Mouse (Mus musculus): ENCODE measurements around the gene Vamp2. TPM values are rescaled to one million over a fixed set of nuclear protein-coding genes. Genes with fewer than 3 reads are reported as not detected.

Vamp2 gene
- polyA plus RNA-seq, 1 experiment from 2014 or later = 94.7 TPM

DNA sequence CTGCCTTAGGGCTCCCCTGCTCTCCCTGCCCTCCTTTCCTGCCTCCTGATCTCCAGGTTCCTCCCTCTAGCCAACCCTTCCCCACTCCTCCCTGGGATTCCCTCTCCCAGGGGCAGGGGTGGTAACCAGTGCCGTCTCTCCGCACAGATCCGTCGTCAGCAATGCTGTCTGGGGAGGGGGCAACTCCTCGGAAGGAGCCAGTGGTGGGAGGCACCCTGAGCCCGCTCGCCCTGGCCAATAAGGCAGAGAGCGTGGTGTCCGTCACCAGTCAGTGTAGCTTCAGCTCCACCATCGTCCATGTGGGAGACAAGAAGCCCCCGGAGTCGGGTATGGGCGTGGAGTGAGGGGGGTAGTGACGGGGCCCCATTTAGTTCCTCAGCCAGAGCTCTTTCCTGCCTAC lies 16.2 kb downstream of the Vamp2 start:
- no peak overlapping the region for H3K4me3 ChIP-seq (ENCODE audit: low read depth, low read length)
- no peaks in the 10 kb centered on the region for H3K27me3 ChIP-seq (ENCODE audit: control insufficient read depth, insufficient read depth, low read length)
- ATAC-seq (replicated peaks; ENCODE audit: insufficient number of reproducible peaks, low FRiP score, low TSS enrichment) = no peak
- WGBS (ENCODE audit: insufficient replicate concordance) = 83% methylated on average over 14 of the region's 14 CpGs
- no peak overlapping the region for H3K9ac ChIP-seq (ENCODE audit: low read depth, low read length)
- peaks cover 14% of the 10 kb centered on the region for H3K4me1 ChIP-seq (ENCODE audit: control insufficient read depth, insufficient read depth, low read length)
- no peak overlapping the region for H3K27ac ChIP-seq (ENCODE audit: low read depth, low read length)
- H3K36me3 ChIP-seq (ENCODE audit: control insufficient read depth, insufficient read depth, low read length) = peaks cover 43% of the 10 kb centered on the region
- H3K4me2 ChIP-seq = no peak overlapping the region
- H3K9me3 ChIP-seq (replicated peaks; ENCODE audit: control insufficient read depth, low read length) = no peaks in the 10 kb centered on the region

DNA sequence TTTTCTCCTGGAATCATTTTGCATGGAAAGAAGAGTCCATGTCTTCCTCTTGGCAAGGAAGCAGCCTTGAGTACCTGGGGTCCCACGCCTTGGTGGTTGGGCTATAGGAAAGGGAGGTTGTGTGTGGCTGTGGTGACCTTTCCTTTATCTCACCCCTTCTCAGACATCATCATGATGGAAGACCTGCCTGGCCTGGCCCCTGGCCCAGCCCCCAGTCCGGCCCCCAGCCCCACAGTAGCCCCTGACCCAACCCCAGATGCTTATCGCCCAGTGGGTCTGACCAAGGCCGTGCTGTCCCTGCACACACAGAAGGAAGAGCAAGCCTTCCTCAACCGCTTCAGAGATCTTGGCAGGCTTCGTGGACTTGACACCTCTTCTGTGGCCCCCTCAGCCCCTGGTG lies 16.9 kb downstream of the Vamp2 start:
- no peak overlapping the region for H3K27ac ChIP-seq (ENCODE audit: low read depth, low read length)
- ATAC-seq (replicated peaks; ENCODE audit: insufficient number of reproducible peaks, low FRiP score, low TSS enrichment) = no peak
- peaks cover 9% of the 10 kb centered on the region for H3K4me1 ChIP-seq (ENCODE audit: control insufficient read depth, insufficient read depth, low read length)
- no peaks in the 10 kb centered on the region for H3K27me3 ChIP-seq (ENCODE audit: control insufficient read depth, insufficient read depth, low read length)
- 87% methylated on average over 6 of the region's 6 CpGs for WGBS (ENCODE audit: insufficient replicate concordance)
- no peak overlapping the region for H3K4me3 ChIP-seq (ENCODE audit: low read depth, low read length)
- H3K36me3 ChIP-seq (ENCODE audit: control insufficient read depth, insufficient read depth, low read length) = peaks cover 43% of the 10 kb centered on the region
- no peaks in the 10 kb centered on the region for H3K9me3 ChIP-seq (replicated peaks; ENCODE audit: control insufficient read depth, low read length)
- H3K4me2 ChIP-seq = no peak overlapping the region
- H3K9ac ChIP-seq (ENCODE audit: low read depth, low read length) = no peak overlapping the region

GRCm38 (mm10) chr11:69105796-69106195 lies 17.5 kb downstream of the Vamp2 start:
- Histone ChIP-seq H3K27ac (ENCODE audit: low read depth, low read length) (no peak overlapping the region), H3K27me3 (ENCODE audit: control insufficient read depth, insufficient read depth, low read length) (no peaks in the 10 kb centered on the region), H3K4me3 (ENCODE audit: low read depth, low read length) (no peak overlapping the region), H3K4me2 (no peak overlapping the region), H3K9me3 (replicated peaks; ENCODE audit: control insufficient read depth, low read length) (no peaks in the 10 kb centered on the region), H3K36me3 (ENCODE audit: control insufficient read depth, insufficient read depth, low read length) (peaks cover 43% of the 10 kb centered on the region), H3K4me1 (ENCODE audit: control insufficient read depth, insufficient read depth, low read length) (peaks cover 3% of the 10 kb centered on the region), H3K9ac (ENCODE audit: low read depth, low read length) (no peak overlapping the region)
- 75% methylated on average over 2 of the region's 2 CpGs for WGBS (ENCODE audit: insufficient replicate concordance)
- no peak for ATAC-seq (replicated peaks; ENCODE audit: insufficient number of reproducible peaks, low FRiP score, low TSS enrichment)

DNA sequence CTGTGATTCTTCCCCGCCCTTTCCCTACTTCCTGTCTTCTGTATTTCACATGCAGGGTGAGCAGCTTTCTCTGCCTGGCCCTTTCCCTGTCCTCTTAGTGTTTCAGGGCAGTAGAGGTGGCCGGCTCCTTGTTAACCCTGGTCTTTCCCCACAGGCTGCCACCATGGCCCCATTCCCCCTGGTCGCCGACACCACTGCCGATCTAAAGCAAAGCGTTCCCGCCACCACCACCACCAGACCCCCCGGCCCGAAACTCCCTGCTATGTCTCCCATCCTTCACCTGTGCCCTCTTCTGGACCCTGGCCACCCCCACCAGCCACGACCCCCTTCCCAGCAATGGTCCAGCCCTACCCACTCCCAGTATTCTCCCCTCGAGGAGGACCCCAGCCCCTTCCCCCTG lies 18.0 kb downstream of the Vamp2 start:
- Histone ChIP-seq H3K4me3 (ENCODE audit: low read depth, low read length) (no peak overlapping the region), H3K27me3 (ENCODE audit: control insufficient read depth, insufficient read depth, low read length) (no peaks in the 10 kb centered on the region), H3K9ac (ENCODE audit: low read depth, low read length) (no peak overlapping the region), H3K4me1 (ENCODE audit: control insufficient read depth, insufficient read depth, low read length) (0 out of 2 replicates have a peak, but pooled peaks cover under 1% of the 10 kb centered on the region), H3K9me3 (replicated peaks; ENCODE audit: control insufficient read depth, low read length) (no peaks in the 10 kb centered on the region), H3K27ac (ENCODE audit: low read depth, low read length) (no peak overlapping the region), H3K36me3 (ENCODE audit: control insufficient read depth, insufficient read depth, low read length) (peaks cover 42% of the 10 kb centered on the region), H3K4me2 (no peak overlapping the region)
- no peak for ATAC-seq (replicated peaks; ENCODE audit: insufficient number of reproducible peaks, low FRiP score, low TSS enrichment)
- WGBS (ENCODE audit: insufficient replicate concordance) = 87% methylated on average over 11 of the region's 11 CpGs

DNA sequence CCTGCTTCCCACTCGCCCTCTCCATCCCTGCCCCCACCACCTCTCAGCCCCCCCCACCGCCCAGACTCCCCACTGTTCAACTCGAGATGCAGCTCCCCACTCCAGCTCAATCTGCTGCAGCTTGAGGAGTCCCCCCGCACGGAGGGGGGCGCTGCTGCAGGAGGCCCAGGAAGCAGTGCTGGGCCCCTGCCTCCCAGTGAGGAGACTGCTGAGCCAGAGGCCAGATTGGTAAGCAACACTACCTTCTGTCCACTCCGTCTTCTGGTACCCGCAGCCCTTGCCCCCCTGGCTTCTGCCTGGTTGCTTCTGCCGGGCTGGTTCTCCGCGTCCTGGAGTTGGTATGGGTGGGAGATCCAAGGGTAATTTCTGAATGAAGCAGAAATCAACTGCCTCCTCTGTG lies 18.6 kb downstream of the Vamp2 start:
- Histone ChIP-seq H3K9ac (ENCODE audit: low read depth, low read length) (no peak overlapping the region), H3K27ac (ENCODE audit: low read depth, low read length) (no peak overlapping the region), H3K27me3 (ENCODE audit: control insufficient read depth, insufficient read depth, low read length) (no peaks in the 10 kb centered on the region), H3K4me3 (ENCODE audit: low read depth, low read length) (no peak overlapping the region), H3K9me3 (replicated peaks; ENCODE audit: control insufficient read depth, low read length) (no peaks in the 10 kb centered on the region), H3K36me3 (ENCODE audit: control insufficient read depth, insufficient read depth, low read length) (peaks cover 37% of the 10 kb centered on the region), H3K4me2 (no peak overlapping the region), H3K4me1 (ENCODE audit: control insufficient read depth, insufficient read depth, low read length) (peaks cover 5% of the 10 kb centered on the region; the same call in 1 of the 2 replicates)
- no peak for ATAC-seq (replicated peaks; ENCODE audit: insufficient number of reproducible peaks, low FRiP score, low TSS enrichment)
- 89% methylated on average over 11 of the region's 11 CpGs for WGBS (ENCODE audit: insufficient replicate concordance)

DNA sequence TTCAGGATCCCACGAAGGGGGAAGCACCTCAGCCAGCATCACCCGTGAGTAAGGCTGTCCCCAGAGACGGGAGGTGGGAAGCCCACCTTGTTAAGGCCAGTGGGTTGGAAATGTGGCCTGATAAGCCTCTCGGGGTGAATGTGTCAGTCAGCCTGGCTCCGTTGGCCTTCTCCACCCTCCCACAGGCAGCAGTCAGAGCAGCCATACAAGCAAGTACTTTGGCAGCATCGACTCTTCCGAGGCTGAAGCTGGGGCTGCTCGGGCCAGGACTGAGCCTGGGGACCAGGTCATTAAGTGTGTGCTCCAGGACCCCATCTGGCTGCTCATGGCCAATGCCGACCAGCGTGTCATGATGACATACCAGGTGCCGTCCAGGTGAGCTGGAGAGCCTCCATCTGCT lies 19.4 kb downstream of the Vamp2 start:
- H3K4me3 ChIP-seq (ENCODE audit: low read depth, low read length) = no peak overlapping the region
- 0 out of 2 replicates have a peak, but pooled peaks cover 1% of the 10 kb centered on the region for H3K27me3 ChIP-seq (ENCODE audit: control insufficient read depth, insufficient read depth, low read length)
- WGBS (ENCODE audit: insufficient replicate concordance) = 86% methylated on average over 11 of the region's 11 CpGs
- no peak for ATAC-seq (replicated peaks; ENCODE audit: insufficient number of reproducible peaks, low FRiP score, low TSS enrichment)
- H3K4me1 ChIP-seq (ENCODE audit: control insufficient read depth, insufficient read depth, low read length) = peaks cover 11% of the 10 kb centered on the region
- no peak overlapping the region for H3K9ac ChIP-seq (ENCODE audit: low read depth, low read length)
- no peak overlapping the region for H3K27ac ChIP-seq (ENCODE audit: low read depth, low read length)
- no peaks in the 10 kb centered on the region for H3K9me3 ChIP-seq (replicated peaks; ENCODE audit: control insufficient read depth, low read length)
- H3K4me2 ChIP-seq = no peak overlapping the region
- peaks cover 37% of the 10 kb centered on the region for H3K36me3 ChIP-seq (ENCODE audit: control insufficient read depth, insufficient read depth, low read length)

DNA sequence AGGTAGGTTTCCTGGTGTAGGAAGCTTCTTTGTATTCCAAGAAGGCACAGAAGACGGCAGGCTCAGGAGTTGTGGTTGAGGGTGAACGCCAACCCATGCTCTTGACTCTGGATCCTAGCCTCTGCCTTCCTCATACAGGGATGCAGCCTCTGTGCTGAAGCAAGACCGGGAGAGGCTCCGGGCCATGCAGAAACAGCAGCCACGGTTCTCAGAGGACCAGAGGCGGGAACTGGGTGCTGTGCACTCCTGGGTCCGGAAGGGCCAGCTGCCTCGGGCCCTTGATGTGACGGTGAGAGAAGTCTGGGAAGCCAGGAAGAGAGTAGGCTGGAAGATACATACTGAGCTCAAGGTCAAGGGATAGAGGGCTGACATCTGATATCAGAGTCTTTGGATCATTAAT lies 19.9 kb downstream of the Vamp2 start:
- Histone ChIP-seq H3K4me3 (ENCODE audit: low read depth, low read length) (no peak overlapping the region), H3K36me3 (ENCODE audit: control insufficient read depth, insufficient read depth, low read length) (peaks cover 33% of the 10 kb centered on the region), H3K4me1 (ENCODE audit: control insufficient read depth, insufficient read depth, low read length) (peaks cover 11% of the 10 kb centered on the region), H3K27me3 (ENCODE audit: control insufficient read depth, insufficient read depth, low read length) (0 out of 2 replicates have a peak, but pooled peaks cover 2% of the 10 kb centered on the region), H3K4me2 (no peak overlapping the region), H3K27ac (ENCODE audit: low read depth, low read length) (no peak overlapping the region), H3K9me3 (replicated peaks; ENCODE audit: control insufficient read depth, low read length) (no peaks in the 10 kb centered on the region), H3K9ac (ENCODE audit: low read depth, low read length) (no peak overlapping the region)
- ATAC-seq (replicated peaks; ENCODE audit: insufficient number of reproducible peaks, low FRiP score, low TSS enrichment) = no peak
- WGBS (ENCODE audit: insufficient replicate concordance) = 88% methylated on average over 9 of the region's 9 CpGs

- Histone ChIP-seq H3K27me3 (ENCODE audit: control insufficient read depth, insufficient read depth, low read length) (0 out of 2 replicates have a peak, but pooled peaks cover 2% of the 10 kb centered on the region), H3K9ac (ENCODE audit: low read depth, low read length) (no peak overlapping the region), H3K36me3 (ENCODE audit: control insufficient read depth, insufficient read depth, low read length) (peaks cover 23% of the 10 kb centered on the region), H3K4me3 (ENCODE audit: low read depth, low read length) (no peak overlapping the region), H3K4me2 (no peak overlapping the region), H3K27ac (ENCODE audit: low read depth, low read length) (no peak overlapping the region), H3K9me3 (replicated peaks; ENCODE audit: control insufficient read depth, low read length) (no peaks in the 10 kb centered on the region), H3K4me1 (ENCODE audit: control insufficient read depth, insufficient read depth, low read length) (peaks cover 11% of the 10 kb centered on the region)
- 78% methylated on average over 13 of the region's 13 CpGs for WGBS (ENCODE audit: insufficient replicate concordance)
- ATAC-seq (replicated peaks; ENCODE audit: insufficient number of reproducible peaks, low FRiP score, low TSS enrichment) = no peak
Observed at GRCm38 (mm10) chr11:69109032-69109900, 21.0 kb downstream of the Vamp2 start.

Measured in heart, embryonic 11.5 days (tissue).